Mouse (Mus musculus) neural tube, embryonic 15.5 days (tissue): ENCODE results near the gene Clec10a. TPM values are rescaled to one million over a fixed set of nuclear protein-coding genes. Genes with fewer than 3 reads are reported as not detected.
"Not testable (repeated sequence)": the region's sequence is repeated elsewhere in the genome, so short reads cannot be mapped to it uniquely, and the experiment has no call there.

Experiments used
- ATAC-seq: fragments of 200-750 bp; cut with Nextera tagmentation; 2 replicates; pipeline ENCODE4 v1.8.0; 2017; ENCODE audit warnings: mild to moderate bottlenecking, moderate TSS enrichment, moderate library complexity; ENCODE audit not compliant: low FRiP score
- H3K27ac ChIP-seq: fragments of 300-500 bp; sonication (generic); replicated peaks from 2 replicates; pipeline ENCODE4 v1.5.1; 2015; ENCODE audit warnings: mild to moderate bottlenecking, inconsistent platforms
- H3K27me3 ChIP-seq: fragments of 300-500 bp; sonication (generic); replicated peaks from 2 replicates; pipeline ENCODE4 v1.6.1; 2015; ENCODE audit warnings: inconsistent platforms
- H3K36me3 ChIP-seq: fragments of 300-500 bp; sonication (generic); 2 replicates; pipeline ENCODE4 v1.6.1; 2015; ENCODE audit warnings: inconsistent platforms
- H3K4me1 ChIP-seq: fragments of 300-500 bp; sonication (generic); 2 replicates; pipeline ENCODE4 v1.6.1; 2015; ENCODE audit warnings: inconsistent platforms
- H3K4me2 ChIP-seq: fragments of 300-500 bp; sonication (generic); 2 replicates; pipeline ENCODE4 v1.6.1; 2015; ENCODE audit warnings: inconsistent platforms, mild to moderate bottlenecking, moderate library complexity
- H3K4me3 ChIP-seq: fragments of 300-500 bp; sonication (generic); replicated peaks from 2 replicates; pipeline ENCODE4 v1.5.1; 2015; ENCODE audit warnings: mild to moderate bottlenecking, inconsistent platforms
- H3K9ac ChIP-seq: fragments of 300-500 bp; sonication (generic); replicated peaks from 2 replicates; pipeline ENCODE4 v1.6.1; 2015; ENCODE audit warnings: mild to moderate bottlenecking, inconsistent platforms
- H3K9me3 ChIP-seq: fragments of 300-500 bp; sonication (generic); replicated peaks from 2 replicates; pipeline ENCODE4 v1.6.1; 2016; ENCODE audit warnings: inconsistent platforms
- WGBS: fragments of 180-500 bp; shearing (Covaris S2); methylation state at CpG from one replicate; pipeline ENCODE4 v1.1.7; 2015; ENCODE audit warnings: mixed read lengths; 5-methylcytosine and 5-hydroxymethylcytosine counted together
- polyA plus RNA-seq: library from polyadenylated mRNA; unstranded; fragments of >200 nt; fragmentation: Nextera tagmentation; extraction: Ambion mirVana; gene quantifications from 2 replicates; pipeline ENCODE4 v1.2.1, GENCODE M21; 2015

The Clec10a gene
- 0.37 and 1.1 TPM in 2 replicates for polyA plus RNA-seq

- H3K36me3 ChIP-seq, H3K27me3 ChIP-seq, ATAC-seq, H3K9ac ChIP-seq, H3K4me2 ChIP-seq, H3K4me1 ChIP-seq, H3K4me3 ChIP-seq, H3K9me3 ChIP-seq, H3K27ac ChIP-seq: not testable (repeated sequence)
- WGBS: no CpG with 5 or more reads among the region's 5 CpGs
Measured at GRCm38 (mm10) chr11:70155897-70156296, at the start of gene Clec10a. Gene Clec10a, plus strand, starts transcription at chr11:70156197.

- Histone ChIP-seq H3K9me3 (no peaks in the 10 kb centered on the region), H3K27me3 (no peaks in the 10 kb centered on the region), H3K4me2 (no peak overlapping the region), H3K9ac (no peak overlapping the region), H3K4me3 (no peak overlapping the region), H3K36me3 (no peaks in the 10 kb centered on the region), H3K27ac (no peak overlapping the region), H3K4me1 (no peaks in the 10 kb centered on the region)
- no peak for ATAC-seq
- whole genome bisulfite sequencing: 79% methylated on average over 8 of the region's 8 CpGs
Measured at GRCm38 (mm10) chr11:70107085-70107484, 48.9 kb upstream of the Clec10a start.

GRCm38 (mm10) chr11:70110146-70110545 is 45.9 kb upstream of the Clec10a start:
- no peak overlapping the region for H3K27ac ChIP-seq
- H3K4me3 ChIP-seq: no peak overlapping the region
- H3K9ac ChIP-seq: no peak overlapping the region
- H3K4me2 ChIP-seq: no peak overlapping the region
- WGBS: 70% methylated on average over 3 of the region's 3 CpGs
- ATAC-seq: no peak
- H3K27me3 ChIP-seq: no peaks in the 10 kb centered on the region
- H3K36me3 ChIP-seq: no peaks in the 10 kb centered on the region
- no peaks in the 10 kb centered on the region for H3K4me1 ChIP-seq
- no peaks in the 10 kb centered on the region for H3K9me3 ChIP-seq

- Histone ChIP-seq H3K27ac (no peak overlapping the region), H3K9ac (no peak overlapping the region), H3K36me3 (no peaks in the 10 kb centered on the region), H3K27me3 (no peaks in the 10 kb centered on the region), H3K4me1 (no peaks in the 10 kb centered on the region), H3K9me3 (no peaks in the 10 kb centered on the region), H3K4me2 (no peak overlapping the region), H3K4me3 (no peak overlapping the region)
- 66% methylated on average over 4 of the region's 4 CpGs for WGBS
- ATAC-seq: no peak
Measured at GRCm38 (mm10) chr11:70114562-70114961, 41.4 kb upstream of the Clec10a start.

- ATAC-seq: no peak
- 0 out of 2 replicates have a peak, but pooled peaks cover 2% of the 10 kb centered on the region for H3K9me3 ChIP-seq
- H3K4me1 ChIP-seq: no peaks in the 10 kb centered on the region
- 94% methylated on average over 3 of the region's 3 CpGs for WGBS
- H3K36me3 ChIP-seq: no peaks in the 10 kb centered on the region
- H3K4me3 ChIP-seq: no peak overlapping the region
- H3K9ac ChIP-seq: no peak overlapping the region
- H3K27me3 ChIP-seq: no peaks in the 10 kb centered on the region
- no peak overlapping the region for H3K4me2 ChIP-seq
- H3K27ac ChIP-seq: no peak overlapping the region
Measured at GRCm38 (mm10) chr11:70115901-70116300, 40.1 kb upstream of the Clec10a start.

GRCm38 (mm10) chr11:70129926-70130379 is 26.0 kb upstream of the Clec10a start, which contains the start of gene Mgl2:
Gene Mgl2, plus strand, starts transcription at chr11:70130329.
- 81% methylated on average over 9 of the region's 9 CpGs for WGBS
- Histone ChIP-seq H3K9me3 (no peaks in the 10 kb centered on the region), H3K4me2 (no peak within 1 kb of the TSS), H3K9ac (no peak within 1 kb of the TSS), H3K27ac (no peak within 1 kb of the TSS), H3K4me1 (no peaks in the 10 kb centered on the region), H3K4me3 (no peak within 1 kb of the TSS), H3K36me3 (no peaks in the 10 kb centered on the region), H3K27me3 (no peaks in the 10 kb centered on the region)
- no peak for ATAC-seq

GRCm38 (mm10) chr11:70135001-70135400 is 21.0 kb upstream of the Clec10a start:
- WGBS: 68% methylated on average over 3 of the region's 3 CpGs
- not testable (repeated sequence) for H3K4me2 ChIP-seq, ATAC-seq, H3K4me1 ChIP-seq, H3K9ac ChIP-seq, H3K36me3 ChIP-seq, H3K27ac ChIP-seq, H3K9me3 ChIP-seq, H3K27me3 ChIP-seq, H3K4me3 ChIP-seq

GRCm38 (mm10) chr11:70135925-70136324 is 20.1 kb upstream of the Clec10a start:
- 91% methylated on average over 8 of the region's 8 CpGs for WGBS
- not testable (repeated sequence) for H3K4me2 ChIP-seq, H3K27ac ChIP-seq, H3K36me3 ChIP-seq, H3K4me3 ChIP-seq, H3K27me3 ChIP-seq, ATAC-seq, H3K4me1 ChIP-seq, H3K9ac ChIP-seq, H3K9me3 ChIP-seq

GRCm38 (mm10) chr11:70139171-70139570 is 16.8 kb upstream of the Clec10a start:
- no peaks in the 10 kb centered on the region for H3K9me3 ChIP-seq
- no peaks in the 10 kb centered on the region for H3K36me3 ChIP-seq
- no peak overlapping the region for H3K27ac ChIP-seq
- no peaks in the 10 kb centered on the region for H3K27me3 ChIP-seq
- H3K9ac ChIP-seq: no peak overlapping the region
- no peaks in the 10 kb centered on the region for H3K4me1 ChIP-seq
- no peak overlapping the region for H3K4me3 ChIP-seq
- WGBS: 83% methylated on average over 10 of the region's 10 CpGs
- H3K4me2 ChIP-seq: no peak overlapping the region
- no peak for ATAC-seq

GRCm38 (mm10) chr11:70151072-70151471 is 4.9 kb upstream of the Clec10a start:
- Histone ChIP-seq H3K36me3 (no peaks in the 10 kb centered on the region), H3K4me1 (no peaks in the 10 kb centered on the region), H3K4me3 (no peak overlapping the region), H3K9ac (no peak overlapping the region), H3K27ac (no peak overlapping the region), H3K4me2 (no peak overlapping the region), H3K9me3 (no peaks in the 10 kb centered on the region), H3K27me3 (no peaks in the 10 kb centered on the region)
- 65% methylated on average over 3 of the region's 3 CpGs for WGBS
- ATAC-seq: no peak

GRCm38 (mm10) chr11:70162336-70162735 is 6.3 kb downstream of the Clec10a start:
- no peak overlapping the region for H3K27ac ChIP-seq
- no peak overlapping the region for H3K4me3 ChIP-seq
- no peak for ATAC-seq
- no peaks in the 10 kb centered on the region for H3K27me3 ChIP-seq
- H3K9me3 ChIP-seq: no peaks in the 10 kb centered on the region
- H3K4me1 ChIP-seq: no peaks in the 10 kb centered on the region
- H3K9ac ChIP-seq: no peak overlapping the region
- no peaks in the 10 kb centered on the region for H3K36me3 ChIP-seq
- no peak overlapping the region for H3K4me2 ChIP-seq
- 72% methylated on average over 3 of the region's 3 CpGs for WGBS

GRCm38 (mm10) chr11:70165972-70166921 is 10.2 kb downstream of the Clec10a start:
- Histone ChIP-seq H3K36me3 (no peaks in the 10 kb centered on the region), H3K4me3 (no peak overlapping the region), H3K4me2 (no peak overlapping the region), H3K27me3 (no peaks in the 10 kb centered on the region), H3K9me3 (no peaks in the 10 kb centered on the region), H3K27ac (no peak overlapping the region), H3K4me1 (no peaks in the 10 kb centered on the region), H3K9ac (no peak overlapping the region)
- 73% methylated on average over 16 of the region's 16 CpGs for WGBS
- ATAC-seq: no peak
